Mouse (Mus musculus) gastrocnemius, postnatal 4 days (tissue): ENCODE results near the gene Ciz1. TPM values are rescaled to one million over a fixed set of nuclear protein-coding genes. Genes with fewer than 3 reads are reported as not detected.

Experiments used
- microRNA-seq: library from miRNA; unstranded; fragments of <30 nt; microRNA quantifications from one replicate; pipeline ENCODE4 v1.2.0, GENCODE M21; 2021
- total RNA-seq, 2 experiments: library from RNA; stranded (reverse); gene quantifications; 2 replicates each; pipeline ENCODE4 v1.2.3; 2021

Ciz1 gene
- total RNA-seq, 2 experiments from 2014 or later: 53.4 to 60.4 TPM

Small RNAs within 50 kb of the gene (microRNA-seq; reads per million reads assigned to microRNA genes)
- not detected for gene Gm23363
- gene Mir199b: 90.4 reads per million, percentile 49 among the genes with 10 or more reads in this experiment

Other genes with a start within 250 kb of the Ciz1 start
- 100 to 1,000 TPM; 142 to 154 TPM for gene Prrc2b, start 201.2 kb upstream of the Ciz1 start, total RNA-seq
- gene Pomt1, start 115.7 kb upstream of the Ciz1 start, total RNA-seq: 10 to 100 TPM; 15.8 to 17.5 TPM
- 10 to 100 TPM; 24.5 to 27.2 TPM for gene Uck1, start 92.2 kb upstream of the Ciz1 start, total RNA-seq
- 10 to 100 TPM; 91.5 to 93.0 TPM for gene Golga2, start 64.9 kb upstream of the Ciz1 start, total RNA-seq
- gene Swi5, start 64.3 kb upstream of the Ciz1 start, total RNA-seq: 100 to 1,000 TPM; 160 to 162 TPM
- 10 to 100 TPM; 36.5 to 38.7 TPM for gene Dnm1, start 1.0 kb downstream of the Ciz1 start, total RNA-seq
- 10 to 100 TPM; 56.4 to 58.6 TPM for gene 1110008P14Rik, start 29.6 kb downstream of the Ciz1 start, total RNA-seq
- 1 to 10 TPM; 3.0 to 4.4 TPM for gene Lcn2, start 35.9 kb downstream of the Ciz1 start, total RNA-seq
- 10 to 100 TPM; 35.1 to 41.4 TPM for gene Ptges2, start 43.6 kb downstream of the Ciz1 start, total RNA-seq
- gene Naif1, start 98.1 kb downstream of the Ciz1 start, total RNA-seq: 1 to 10 TPM; 3.9 to 4.0 TPM
- 10 to 100 TPM; 14.0 to 25.1 TPM for gene Slc25a25, start 99.1 kb downstream of the Ciz1 start, total RNA-seq
- 1 to 10 TPM; 7.5 to 8.2 TPM for gene Fam102a, start 183.0 kb downstream of the Ciz1 start, total RNA-seq
- gene Dpm2, start 218.5 kb downstream of the Ciz1 start, total RNA-seq: 10 to 100 TPM; 36.4 to 41.9 TPM
- not detected for gene Pip5kl1, start 222.5 kb downstream of the Ciz1 start, total RNA-seq
- not detected for gene 9430097D07Rik, start 223.4 kb downstream of the Ciz1 start, total RNA-seq
- 10 to 100 TPM; 48.8 to 55.1 TPM for gene St6galnac4, start 234.8 kb downstream of the Ciz1 start, total RNA-seq
- gene St6galnac6, start 247.4 kb downstream of the Ciz1 start, total RNA-seq: 10 to 100 TPM; 57.4 to 63.6 TPM